Mouse (Mus musculus) cerebellum, adult 2 months (tissue): ENCODE data around the gene Cdc14b.

Experiments used
- CTCF ChIP-seq: fragments of 200-500 bp; IDR thresholded peaks from 2 replicates; pipeline ENCODE4 v1.5.1; 2011; ENCODE audit warnings: low read depth, mild to moderate bottlenecking, control low read depth, low read length, moderate library complexity, borderline replicate concordance; ENCODE audit not compliant: insufficient read depth
- POLR2A ChIP-seq: fragments of 200-500 bp; IDR thresholded peaks from 2 replicates; pipeline ENCODE4 v1.6.1; 2011; ENCODE audit warnings: low read length, control low read depth, borderline replicate concordance; ENCODE audit not compliant: insufficient read depth

DNA sequence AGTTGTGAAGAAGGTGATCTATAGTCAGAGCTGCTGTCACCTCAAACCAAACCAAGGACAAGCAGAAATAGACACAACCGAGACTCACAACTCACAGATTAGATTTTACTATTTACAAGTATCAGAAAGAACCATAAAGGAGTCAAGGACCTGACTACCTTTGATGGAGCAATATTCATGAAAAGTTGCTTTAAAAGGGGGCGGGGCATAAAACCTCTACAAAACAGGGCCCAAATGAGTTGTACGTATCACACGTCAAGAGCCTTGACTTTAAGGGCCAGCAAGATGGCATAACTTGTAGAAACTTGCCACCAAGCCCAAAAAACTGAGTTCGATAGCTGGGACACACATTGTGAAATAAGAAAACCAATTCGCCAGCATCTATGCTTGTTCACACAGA lies 10.5 kb downstream of the Cdc14b start:
- no peak for TF ChIP-seq CTCF
- no peak for TF ChIP-seq POLR2A
